Mouse (Mus musculus) layer of hippocampus, postnatal 10 days (tissue): ENCODE measurements around the gene Dpysl5. TPM values are rescaled to one million over a fixed set of nuclear protein-coding genes. Genes with fewer than 3 reads are reported as not detected.
A peak's percentile ranks its signal among the peaks of the same experiment; 100 is the strongest.

Experiments used
- DNase-seq, 2 experiments: peaks; one replicate each; pipeline ENCODE4 v3.0.0; 2021; ENCODE audit warnings: low spot score in 2 of 2
- total RNA-seq, 2 experiments: library from RNA; stranded (reverse); gene quantifications; 2 replicates each; pipeline ENCODE4 v1.2.3; 2021

The Dpysl5 gene
- total RNA-seq, 2 experiments from 2014 or later: 321 to 327 TPM

- DNase-seq: no peak
Measured at GRCm38 (mm10) chr5:30762815-30763510, 51.6 kb downstream of the Dpysl5 start.

- DNase-seq: no peak
Measured at GRCm38 (mm10) chr5:30763511-30763830, 52.1 kb downstream of the Dpysl5 start.

- no peak for DNase-seq
Measured at GRCm38 (mm10) chr5:30765596-30766370, 54.4 kb downstream of the Dpysl5 start.

GRCm38 (mm10) chr5:30768082-30768481 is 56.7 kb downstream of the Dpysl5 start:
- DNase-seq: no peak

GRCm38 (mm10) chr5:30768598-30768997 is 57.2 kb downstream of the Dpysl5 start:
- no peak for DNase-seq

GRCm38 (mm10) chr5:30769075-30769474 is 57.7 kb downstream of the Dpysl5 start:
- no peak for DNase-seq

GRCm38 (mm10) chr5:30774601-30775371 is 63.4 kb downstream of the Dpysl5 start:
- DNase-seq: peak; percentile 95 to 97

GRCm38 (mm10) chr5:30780699-30781098 is 69.3 kb downstream of the Dpysl5 start:
- no peak for DNase-seq

- no peak for DNase-seq
Measured at GRCm38 (mm10) chr5:30781147-30781546, 69.8 kb downstream of the Dpysl5 start.

- DNase-seq: no peak
Measured at GRCm38 (mm10) chr5:30787381-30787780, 76.0 kb downstream of the Dpysl5 start.

GRCm38 (mm10) chr5:30790047-30790446 is 78.7 kb downstream of the Dpysl5 start:
- no peak for DNase-seq

- DNase-seq: peak; percentile 85 to 86
Measured at GRCm38 (mm10) chr5:30796125-30796524, 84.8 kb downstream of the Dpysl5 start.

GRCm38 (mm10) chr5:30797482-30797881 is 86.1 kb downstream of the Dpysl5 start:
- DNase-seq: no peak

GRCm38 (mm10) chr5:30797982-30798381 is 86.6 kb downstream of the Dpysl5 start:
- no peak for DNase-seq

- DNase-seq: no peak
Measured at GRCm38 (mm10) chr5:30798965-30799364, 87.6 kb downstream of the Dpysl5 start.

GRCm38 (mm10) chr5:30802724-30803467 is 91.5 kb downstream of the Dpysl5 start:
- DNase-seq: no peak

GRCm38 (mm10) chr5:30806106-30806505 is 94.7 kb downstream of the Dpysl5 start:
- DNase-seq: peak; percentile 94

- peak; percentile 93 to 96 for DNase-seq
Measured at GRCm38 (mm10) chr5:30814424-30815119, 103.2 kb downstream of the Dpysl5 start, which contains the start of gene Mapre3. Gene Mapre3 (plus strand): TSS chr5:30814641.

GRCm38 (mm10) chr5:30815120-30815465 is 103.7 kb downstream of the Dpysl5 start:
- DNase-seq: no peak

- DNase-seq: no peak
Measured at GRCm38 (mm10) chr5:30816261-30816791, 105.0 kb downstream of the Dpysl5 start.
